Mouse (Mus musculus) CD8-positive naive resting alpha-beta T cell, adult 2 months (primary cell): ENCODE measurements around the gene Eif4b.
"Not testable (repeated sequence)": the region's sequence is repeated elsewhere in the genome, so short reads cannot be mapped to it uniquely, and the experiment has no call there.

Source experiments
- DNase-seq, 2 experiments: peaks; one replicate each; pipeline ENCODE4 v3.0.0; 2022; ENCODE audit warnings: low read depth in 2 of 2, low spot score in 2 of 2

The Eif4b gene

GRCm38 (mm10) chr15:102074876-102075585, 1.5 kb downstream of the Eif4b start:
- no peak for DNase-seq

DNA sequence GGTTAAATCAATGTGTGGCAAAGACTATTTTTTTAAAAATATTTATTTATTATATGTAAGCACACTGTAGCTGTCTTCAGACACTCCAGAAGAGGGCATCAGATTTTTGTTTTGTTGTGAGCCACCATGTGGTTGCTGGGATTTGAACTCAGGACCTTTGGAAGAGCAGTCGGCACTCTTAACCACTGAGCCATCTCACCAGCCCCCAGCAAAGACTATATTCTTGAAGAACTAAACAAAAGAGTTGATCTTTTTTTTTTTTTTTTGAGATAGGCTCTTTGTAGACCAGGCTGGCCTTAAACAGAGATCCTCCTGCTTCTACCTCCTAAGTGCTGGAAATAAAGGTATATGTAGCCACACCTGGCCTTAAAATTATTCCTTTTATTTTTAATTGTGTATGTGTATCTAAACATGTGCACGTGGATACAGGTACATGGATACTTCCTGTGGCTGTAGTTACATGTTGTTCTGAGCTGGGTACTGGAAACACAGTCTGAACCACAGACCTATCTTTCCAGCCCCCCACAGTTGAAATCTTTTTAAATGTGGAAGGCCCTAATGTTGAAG, 3.6 kb downstream of the Eif4b start:
- no peak for DNase-seq

DNA sequence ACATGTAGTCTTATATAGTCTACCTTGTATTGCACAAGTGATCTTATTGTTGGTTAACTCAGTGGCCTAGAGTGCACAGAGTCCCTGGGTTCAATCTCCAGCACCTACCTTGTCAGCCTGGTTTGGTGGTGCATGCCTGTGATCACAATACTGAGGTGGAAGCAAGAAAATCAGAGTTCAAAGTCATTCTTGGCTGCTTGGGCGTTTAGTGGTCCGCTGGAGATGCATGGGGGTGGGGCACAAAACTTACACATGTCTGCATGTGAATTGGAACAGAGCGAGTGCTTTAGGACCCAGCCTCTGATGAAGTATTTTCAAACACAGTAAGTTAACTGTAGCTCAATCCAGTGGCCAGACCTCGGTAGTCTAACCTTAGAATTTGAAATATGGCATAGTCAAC, 5.6 kb downstream of the Eif4b start:
- no peak for DNase-seq

DNA sequence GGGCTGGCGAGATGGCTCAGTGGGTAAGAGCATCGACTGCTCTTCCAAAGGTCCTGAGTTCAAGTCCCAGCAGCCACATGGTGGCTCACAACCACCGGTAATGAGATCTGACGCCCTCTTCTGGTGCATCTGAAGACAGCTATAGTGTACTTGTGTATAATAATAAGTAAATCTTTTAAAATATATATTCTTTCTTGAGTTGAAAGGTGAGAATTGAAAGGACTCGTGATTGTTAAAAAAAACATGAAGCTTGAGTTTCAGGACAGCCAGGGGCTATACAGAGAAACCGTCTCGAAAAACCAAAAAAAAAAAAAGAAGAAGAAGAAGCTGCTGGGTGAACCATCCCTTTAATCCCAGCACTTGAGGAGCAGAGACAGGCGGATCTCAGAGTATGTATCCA, 6.4 kb downstream of the Eif4b start:
- not testable (repeated sequence) for DNase-seq

GRCm38 (mm10) chr15:102080429-102080828, 6.9 kb downstream of the Eif4b start:
- DNase-seq, result no peak

DNA sequence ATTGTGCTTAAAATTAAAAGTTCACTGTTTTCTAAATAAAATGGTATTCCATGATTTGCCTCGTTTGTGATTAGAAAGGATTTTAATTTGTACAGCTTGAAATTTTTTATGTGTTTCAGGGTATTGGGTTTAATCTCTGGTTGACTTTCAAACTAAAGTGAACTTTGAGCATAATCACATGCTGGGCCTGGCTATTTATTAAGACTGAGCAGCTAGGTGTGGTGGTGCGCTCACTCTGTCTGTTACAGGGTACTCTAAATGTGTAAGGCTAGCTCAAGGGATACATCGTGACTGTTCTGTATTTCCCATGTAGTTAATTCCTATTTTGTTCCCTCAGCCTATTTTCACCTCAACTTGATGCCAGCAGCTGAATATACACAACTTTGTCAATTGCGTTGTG, 8.6 kb downstream of the Eif4b start:
- no peak for DNase-seq

GRCm38 (mm10) chr15:102083028-102083427, 9.5 kb downstream of the Eif4b start:
- no peak for DNase-seq

GRCm38 (mm10) chr15:102089914-102090585, 16.5 kb downstream of the Eif4b start:
- no peak for DNase-seq

- no peak for DNase-seq
Observed at GRCm38 (mm10) chr15:102091063-102091679, 17.6 kb downstream of the Eif4b start.

GRCm38 (mm10) chr15:102091688-102092087, 18.1 kb downstream of the Eif4b start:
- no peak for DNase-seq

DNA sequence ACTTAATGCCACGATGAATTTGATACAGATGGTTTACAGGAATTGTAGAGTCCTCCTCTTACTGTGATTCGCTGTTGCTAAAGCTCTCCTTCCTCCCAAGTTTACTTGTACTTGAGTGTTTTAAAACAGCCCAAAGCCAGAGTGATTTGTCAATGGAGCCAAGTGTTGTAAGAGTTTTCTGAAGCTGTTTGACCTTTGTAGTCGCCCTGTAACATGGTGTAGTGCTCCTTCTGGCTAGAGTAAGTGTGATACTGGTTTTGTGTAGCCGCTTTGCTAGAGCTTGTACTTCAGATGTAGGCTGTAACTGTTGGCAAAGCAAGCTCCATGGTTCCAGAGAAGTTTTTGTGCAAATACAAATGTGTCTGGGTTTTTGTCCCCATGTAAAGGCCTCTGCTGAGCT, 18.6 kb downstream of the Eif4b start:
- no peak for DNase-seq

DNA sequence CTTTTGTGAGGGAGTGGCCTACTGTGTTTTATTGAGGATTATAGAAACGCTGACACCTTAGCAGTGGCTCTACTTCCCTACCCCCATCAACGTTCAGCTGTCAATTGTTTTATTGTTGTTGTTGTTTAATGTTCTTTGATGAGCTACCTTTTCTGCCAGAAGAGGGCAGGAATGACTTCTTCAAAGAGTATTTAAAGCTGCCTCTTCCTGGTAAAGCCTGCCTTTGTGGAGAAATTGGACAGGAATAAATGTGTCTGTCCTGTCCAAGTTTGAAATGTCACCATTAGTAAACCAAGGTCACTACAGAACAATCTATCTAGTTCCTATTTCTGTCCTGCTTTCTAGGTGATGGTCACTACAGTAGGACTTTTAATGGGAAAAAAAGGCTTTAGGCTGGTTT, 20.6 kb downstream of the Eif4b start:
- DNase-seq, result no peak

- no peak for DNase-seq
Observed at GRCm38 (mm10) chr15:102094988-102095387, 21.4 kb downstream of the Eif4b start.

GRCm38 (mm10) chr15:102097147-102097915, 23.8 kb downstream of the Eif4b start:
- DNase-seq, result no peak

GRCm38 (mm10) chr15:102097991-102098555, 24.5 kb downstream of the Eif4b start:
- DNase-seq, result no peak

DNA sequence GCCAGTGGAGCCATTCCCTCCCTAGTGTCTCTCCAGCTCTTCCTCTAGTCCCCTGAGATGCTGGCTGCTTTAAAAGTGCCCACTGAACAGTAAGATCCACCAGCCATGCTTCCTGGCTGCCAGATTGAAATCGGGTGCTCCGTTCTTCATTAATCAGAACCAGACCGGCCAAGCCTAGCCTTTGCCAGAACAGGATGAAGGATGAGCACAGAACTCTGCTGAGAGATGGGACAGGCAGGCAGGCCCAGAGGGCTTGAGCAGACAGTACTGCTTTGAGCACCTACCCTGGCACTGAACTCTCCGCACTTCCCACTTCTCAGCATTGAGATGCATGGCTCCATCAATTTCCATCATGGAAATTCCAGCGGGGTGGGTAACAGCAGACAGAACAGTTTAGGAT, 25.7 kb downstream of the Eif4b start:
- no peak for DNase-seq

GRCm38 (mm10) chr15:102099771-102100160, 26.2 kb downstream of the Eif4b start:
- DNase-seq, result no peak

DNA sequence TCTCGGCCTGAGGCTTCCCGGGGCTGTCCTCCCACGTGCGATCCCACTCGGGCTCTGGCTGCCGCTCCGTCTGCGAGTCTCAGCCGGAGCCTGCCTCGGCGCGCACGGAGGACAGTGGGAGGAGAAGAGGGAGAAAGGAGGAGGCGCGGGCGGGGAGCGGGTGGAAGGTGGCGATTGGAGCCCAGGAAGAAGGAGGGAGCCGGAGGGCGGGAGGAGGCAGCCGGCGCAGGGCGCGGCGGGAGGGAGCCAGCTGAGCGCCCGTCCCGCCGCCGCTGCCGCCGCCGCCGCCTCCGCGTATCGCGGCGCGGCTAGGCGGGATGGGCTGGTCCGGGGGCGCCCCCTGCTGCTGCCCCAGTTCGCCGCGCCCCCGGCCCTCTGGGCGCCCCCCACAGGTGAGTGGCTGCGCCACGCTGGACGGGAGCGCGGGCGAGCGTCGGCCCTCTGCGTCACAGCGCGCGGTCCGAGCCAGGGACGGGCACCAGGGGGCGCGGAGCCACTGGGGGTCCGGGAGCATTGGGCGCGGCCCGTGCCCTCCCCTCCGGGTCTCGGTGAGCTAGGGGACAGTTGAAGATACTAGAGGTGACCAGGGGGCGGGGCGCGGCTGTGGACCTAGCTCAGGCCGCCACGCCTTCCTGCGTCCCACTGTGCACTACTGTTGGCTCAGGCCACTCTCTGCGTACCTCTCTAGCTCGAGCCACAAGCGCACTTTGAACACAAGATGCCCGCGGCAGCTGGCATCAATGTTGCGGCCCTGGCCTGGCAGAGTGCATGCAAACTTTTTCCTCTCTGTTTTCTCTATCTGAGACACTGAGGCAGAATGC, 26.8 kb downstream of the Eif4b start, which contains the start of gene Tns2:
Tns2 (plus strand) TSS at position 253 of the 821 bp plus-strand sequence.
- peak; percentile 25 to 37 for DNase-seq

GRCm38 (mm10) chr15:102100996-102101671, 27.6 kb downstream of the Eif4b start:
- no peak for DNase-seq
